Mouse (Mus musculus) frontal cortex, adult 2 months (tissue): Measurements from ENCODE around the gene Stxbp3. TPM values are rescaled to one million over a fixed set of nuclear protein-coding genes. Genes with fewer than 3 reads are reported as not detected.

ENCODE experiments used
- DNase-seq, 2 experiments: peaks; one replicate each; pipeline ENCODE4 v3.0.0; 2022; ENCODE audit warnings: low spot score in 1 of 2; ENCODE audit errors: extremely low spot score in 1 of 2
- polyA plus RNA-seq: library from polyadenylated mRNA; depleted of rRNA; stranded (reverse); fragments of >200 nt; gene quantifications from 2 replicates; pipeline ENCODE4 v1.2.3, GENCODE M21; 2012; rRNA removed

Stxbp3 gene
- polyA plus RNA-seq, 1 experiment, result 33.5 TPM

- no peak for DNase-seq
Observed at GRCm38 (mm10) chr3:108769547-108769946, 70.8 kb downstream of the Stxbp3 start.

DNA sequence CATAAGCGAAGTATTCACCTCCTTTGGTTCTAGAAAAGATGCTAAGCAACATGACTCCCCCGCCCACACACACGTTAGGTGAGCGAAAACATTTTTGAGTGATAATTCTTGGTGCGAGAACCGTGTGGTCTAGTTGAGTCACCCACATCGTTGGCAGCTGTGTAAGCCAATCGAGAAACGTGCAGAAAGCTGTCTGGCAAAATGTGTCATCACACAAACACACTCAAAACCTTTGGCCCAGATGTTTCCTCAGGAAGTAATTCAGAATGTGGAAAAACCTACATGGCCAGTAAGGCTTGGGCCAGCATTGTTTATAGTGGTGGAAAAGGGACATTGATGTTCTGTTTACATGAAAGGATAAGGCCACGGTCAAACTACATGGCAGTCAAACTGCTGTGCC, 72.9 kb downstream of the Stxbp3 start:
- peak in 1 of 2 experiments; percentile 40 for DNase-seq

DNA sequence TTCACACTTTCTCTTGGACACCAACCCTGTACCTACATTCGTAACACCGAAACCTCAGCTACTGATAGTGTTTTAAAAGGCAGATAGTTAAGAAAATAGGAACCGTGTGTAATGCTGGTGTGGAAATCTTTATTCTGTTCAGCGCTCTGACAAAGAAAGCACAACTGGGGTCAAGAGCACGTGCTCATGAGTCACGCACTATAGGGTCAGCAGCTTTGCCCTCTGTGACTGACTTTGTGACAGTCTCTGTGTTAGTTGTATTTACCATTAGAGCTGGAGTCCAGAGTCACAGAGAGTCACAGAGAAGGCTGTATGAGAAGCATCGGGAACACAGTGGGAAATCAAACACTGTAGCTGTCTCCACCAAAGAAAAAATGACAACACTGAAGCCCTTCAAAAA, 73.4 kb downstream of the Stxbp3 start:
- DNase-seq, result no peak

DNA sequence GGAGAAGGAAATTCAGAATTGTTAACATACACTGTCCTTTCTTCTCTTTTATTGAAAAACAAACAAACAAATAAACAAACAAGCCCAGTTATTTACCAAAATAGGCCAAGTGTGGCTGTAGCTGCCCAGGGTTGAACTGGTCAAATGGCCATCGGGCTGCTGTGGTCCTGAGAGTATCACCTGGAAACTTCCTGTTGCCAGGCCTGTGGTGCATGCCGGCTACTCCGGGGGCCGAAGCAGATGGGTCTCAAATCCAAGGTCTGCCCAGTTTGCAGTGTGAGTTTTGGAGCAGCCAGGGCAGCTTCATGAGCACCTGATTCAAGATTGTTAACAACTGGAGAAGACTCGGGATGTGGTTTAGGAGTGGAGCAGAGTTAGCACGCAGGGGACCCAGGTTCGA, 74.8 kb downstream of the Stxbp3 start:
- DNase-seq, result no peak

GRCm38 (mm10) chr3:108764976-108765375, 75.3 kb downstream of the Stxbp3 start:
- no peak for DNase-seq

- DNase-seq, result no peak
Observed at GRCm38 (mm10) chr3:108763691-108764090, 76.6 kb downstream of the Stxbp3 start.

- DNase-seq, result peak; percentile 47 to 73
Observed at GRCm38 (mm10) chr3:108762597-108763111, 77.7 kb downstream of the Stxbp3 start.

- no peak for DNase-seq
Observed at GRCm38 (mm10) chr3:108759566-108760420, 80.5 kb downstream of the Stxbp3 start.

GRCm38 (mm10) chr3:108757570-108757969, 82.8 kb downstream of the Stxbp3 start:
- DNase-seq, result no peak

- DNase-seq, result no peak
Observed at GRCm38 (mm10) chr3:108756131-108756530, 84.2 kb downstream of the Stxbp3 start.

DNA sequence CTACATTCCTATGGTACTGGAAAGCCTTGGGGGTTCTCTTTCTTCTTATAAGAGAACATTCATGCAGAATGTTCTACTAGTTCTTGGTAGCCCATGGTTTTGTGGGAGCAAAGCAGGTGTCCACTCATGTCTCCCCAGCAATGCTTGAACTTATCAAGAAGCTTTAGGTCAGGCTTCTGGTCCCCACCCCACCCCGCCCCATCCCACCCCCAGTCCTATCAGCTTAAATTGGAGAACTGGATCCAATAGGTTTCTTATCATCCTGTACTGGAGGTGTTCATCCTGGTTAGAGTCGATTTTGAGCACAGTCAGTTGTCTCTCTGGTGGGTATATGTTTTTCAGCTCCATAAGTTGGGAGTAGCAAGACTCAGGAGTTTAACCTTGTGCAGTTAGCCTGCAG, 84.8 kb downstream of the Stxbp3 start:
- no peak for DNase-seq

GRCm38 (mm10) chr3:108754541-108754940, 85.8 kb downstream of the Stxbp3 start:
- DNase-seq, result no peak

- no peak for DNase-seq
Observed at GRCm38 (mm10) chr3:108751691-108752090, 88.6 kb downstream of the Stxbp3 start.

- DNase-seq, result no peak
Observed at GRCm38 (mm10) chr3:108751061-108751460, 89.3 kb downstream of the Stxbp3 start.

DNA sequence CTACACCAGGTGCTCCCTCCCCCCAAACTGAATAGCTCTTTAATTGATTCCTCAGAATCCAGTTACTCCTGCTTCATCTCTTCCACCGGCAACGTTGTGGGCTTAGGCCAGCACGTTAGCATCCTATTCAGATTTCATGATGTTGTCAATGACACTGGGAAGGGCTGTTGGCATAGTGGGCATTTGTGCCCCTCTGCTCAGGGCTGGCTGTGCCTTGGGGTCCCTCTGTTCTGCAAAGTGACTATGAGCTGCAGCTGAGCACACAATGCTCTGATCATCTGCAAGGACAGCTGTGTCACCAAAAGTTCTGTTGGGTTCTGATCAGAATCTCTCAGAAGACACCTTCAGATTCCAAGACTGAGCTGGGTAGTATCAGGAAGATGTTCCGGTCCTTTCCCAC, 96.3 kb downstream of the Stxbp3 start:
- no peak for DNase-seq

Other genes starting within 250 kb of the Stxbp3 start
- gene Wdr47, start 249.2 kb downstream of the Stxbp3 start, polyA plus RNA-seq, result 58.7 and 71.0 TPM in 2 replicates
- 46.0 and 49.7 TPM in 2 replicates for gene Clcc1, start 186.6 kb downstream of the Stxbp3 start, polyA plus RNA-seq
- 12.7 and 13.7 TPM in 2 replicates for gene Gpsm2, start 118.2 kb downstream of the Stxbp3 start, polyA plus RNA-seq
- gene Aknad1, start 100.9 kb downstream of the Stxbp3 start, polyA plus RNA-seq, result 0.02 and 0.04 TPM in 2 replicates
- gene Fndc7, start 49.5 kb upstream of the Stxbp3 start, polyA plus RNA-seq, result 0.14 and 0.17 TPM in 2 replicates
- 95.5 and 105 TPM in 2 replicates for gene Prpf38b, start 71.2 kb upstream of the Stxbp3 start, polyA plus RNA-seq
- gene Henmt1, start 99.3 kb upstream of the Stxbp3 start, polyA plus RNA-seq, result 1.4 and 1.6 TPM in 2 replicates
- 0.38 and 0.61 TPM in 2 replicates for gene Gm9857, start 99.9 kb upstream of the Stxbp3 start, polyA plus RNA-seq
- 33.7 and 38.4 TPM in 2 replicates for gene Fam102b, start 187.1 kb upstream of the Stxbp3 start, polyA plus RNA-seq
- not detected in 2 replicates for gene Slc25a54, start 239.9 kb upstream of the Stxbp3 start, polyA plus RNA-seq